Mouse (Mus musculus) ES-E14 (cell line): ENCODE measurements at regions not wholly inside any gene's neighbourhood (a gene's known extent, or its start where the extent isn't known, plus 50 kb on each side); places are given as distances from the start of the nearest gene placed in this dataset.

Experiments
- DNase-seq: peaks from one replicate; pipeline ENCODE4 v3.0.0-alpha.2; 2013; ENCODE audit warnings: low read depth, low spot score
- H3K27ac ChIP-seq: 2 replicates; pipeline ENCODE4 v1.5.1; 2012; ENCODE audit warnings: low read depth, mild to moderate bottlenecking, low read length, moderate library complexity, mixed read lengths; ENCODE audit not compliant: poor library complexity, insufficient read depth, severe bottlenecking
- H3K36me3 ChIP-seq: 2 replicates; pipeline ENCODE4 v1.6.1; 2012; ENCODE audit warnings: mild to moderate bottlenecking, low read length, moderate library complexity, mixed read lengths; ENCODE audit not compliant: control insufficient read depth, poor library complexity, insufficient read depth, severe bottlenecking
- H3K4me1 ChIP-seq, 2 experiments: fragments of 150-350 bp in 1 of 2; sonication (generic) in 1 of 2; 2 replicates each; pipeline ENCODE4 v1.6.1; 2012; ENCODE audit warnings: low read length in 2 of 2, mild to moderate bottlenecking in 1 of 2, mixed read lengths in 1 of 2; ENCODE audit not compliant: control insufficient read depth in 2 of 2, insufficient read depth in 2 of 2, poor library complexity in 1 of 2
- H3K4me3 ChIP-seq, 2 experiments: fragments of 150-350 bp in 1 of 2; sonication (generic) in 1 of 2; 2 replicates each; pipeline ENCODE4 v1.5.1; 2012; ENCODE audit warnings: low read length in 2 of 2, low read depth in 1 of 2, mild to moderate bottlenecking in 1 of 2, mixed read lengths in 1 of 2; ENCODE audit not compliant: insufficient read depth in 1 of 2, poor library complexity in 1 of 2, severe bottlenecking in 1 of 2
- H3K9ac ChIP-seq: 2 replicates; pipeline ENCODE4 v1.6.1; 2012; ENCODE audit warnings: low read depth, mild to moderate bottlenecking, low read length, mixed read lengths; ENCODE audit not compliant: poor library complexity, insufficient read depth, severe bottlenecking
- H3K9me3 ChIP-seq: fragments of 150-350 bp; sonication (generic); 2 replicates; pipeline ENCODE4 v1.6.1; 2012; ENCODE audit warnings: low read depth, mild to moderate bottlenecking, low read length; ENCODE audit not compliant: control insufficient read depth, insufficient read depth
- CHD2 ChIP-seq: IDR thresholded peaks from 2 replicates; pipeline ENCODE4 v1.6.1; 2014; ENCODE audit warnings: mild to moderate bottlenecking, low read depth, low read length, inconsistent platforms
- HCFC1 ChIP-seq: IDR thresholded peaks from 2 replicates; pipeline ENCODE4 v1.6.1; 2012; ENCODE audit warnings: low read length, inconsistent platforms, borderline replicate concordance; ENCODE audit not compliant: insufficient read depth
- MAFK ChIP-seq: IDR thresholded peaks from 2 replicates; pipeline ENCODE4 v1.6.1; 2014; ENCODE audit warnings: mild to moderate bottlenecking, low read depth, low read length, inconsistent platforms; ENCODE audit not compliant: insufficient read depth
- ZC3H11A ChIP-seq: IDR thresholded peaks from 2 replicates; pipeline ENCODE4 v1.6.1; 2012; ENCODE audit warnings: low read depth, mild to moderate bottlenecking, inconsistent platforms, low read length, borderline replicate concordance
- ZNF384 ChIP-seq: IDR thresholded peaks from 2 replicates; pipeline ENCODE4 v1.6.1; 2012; ENCODE audit warnings: low read depth, low read length, inconsistent platforms
- in situ Hi-C, 2 experiments: fragments of 600-800 bp; cut with MboI; formaldehyde crosslinking; loops; one replicate each; pipeline ENCODE4 v1.15.1; 2025; ENCODE audit warnings: low sequenced_read_pairs in 2 of 2, inconsistent platforms in 1 of 2; ENCODE audit not compliant: unreplicated experiment in 2 of 2

DNA sequence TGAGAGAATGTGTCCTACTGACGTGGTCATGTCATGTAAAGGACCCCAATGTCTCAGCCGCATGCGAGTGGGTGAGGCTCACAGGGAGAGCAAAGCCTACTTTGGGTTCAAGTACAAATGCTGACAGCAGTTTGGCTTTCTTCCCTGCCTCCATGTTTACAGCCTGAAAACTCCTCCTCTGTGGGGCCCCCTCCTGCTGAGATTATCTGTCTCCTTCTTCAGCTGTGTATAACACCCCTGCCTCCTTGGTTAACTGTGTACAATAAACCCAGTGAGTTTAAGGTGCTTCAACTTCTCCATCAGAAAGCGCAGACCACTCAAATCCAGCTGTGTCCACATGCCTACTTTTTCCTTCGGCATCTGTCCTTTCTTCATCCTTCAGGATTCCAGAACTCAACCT lies 130.3 kb downstream of the Tex36 start:
- in situ Hi-C loops, result no loop called here
- no peaks in the 10 kb centered on the region for H3K4me1 ChIP-seq
- no peaks in the 10 kb centered on the region for H3K9me3 ChIP-seq
- H3K36me3 ChIP-seq, result no peaks in the 10 kb centered on the region
- no peak overlapping the region for H3K27ac ChIP-seq
- no peak for DNase-seq
- no peak overlapping the region for H3K9ac ChIP-seq
- no peak overlapping the region for H3K4me3 ChIP-seq
- TF ChIP-seq HCFC1 (no peak), CHD2 (no peak), ZC3H11A (no peak), ZNF384 (no peak), MAFK (no peak)

DNA sequence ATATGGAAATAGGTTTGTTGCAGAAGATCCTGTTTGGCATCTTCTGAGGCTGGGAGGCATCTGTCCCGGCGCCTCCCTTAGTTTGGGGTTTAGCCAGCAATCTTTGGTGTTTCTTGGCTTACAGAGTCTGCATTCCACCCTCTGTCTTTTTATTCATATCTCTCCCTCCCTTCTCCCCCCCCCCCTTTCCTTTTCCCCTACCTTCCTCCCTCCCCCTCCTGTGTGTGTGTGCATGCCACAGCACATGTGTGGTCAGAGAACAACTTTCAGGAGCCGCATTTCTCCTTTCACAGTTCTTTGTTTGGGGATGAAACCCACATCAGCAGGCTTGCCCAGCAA lies 131.4 kb downstream of the Tex36 start:
- TF ChIP-seq ZC3H11A, result no peak
- TF ChIP-seq MAFK, result no peak
- no peak for TF ChIP-seq CHD2
- TF ChIP-seq HCFC1, result no peak
- no peak for DNase-seq

DNA sequence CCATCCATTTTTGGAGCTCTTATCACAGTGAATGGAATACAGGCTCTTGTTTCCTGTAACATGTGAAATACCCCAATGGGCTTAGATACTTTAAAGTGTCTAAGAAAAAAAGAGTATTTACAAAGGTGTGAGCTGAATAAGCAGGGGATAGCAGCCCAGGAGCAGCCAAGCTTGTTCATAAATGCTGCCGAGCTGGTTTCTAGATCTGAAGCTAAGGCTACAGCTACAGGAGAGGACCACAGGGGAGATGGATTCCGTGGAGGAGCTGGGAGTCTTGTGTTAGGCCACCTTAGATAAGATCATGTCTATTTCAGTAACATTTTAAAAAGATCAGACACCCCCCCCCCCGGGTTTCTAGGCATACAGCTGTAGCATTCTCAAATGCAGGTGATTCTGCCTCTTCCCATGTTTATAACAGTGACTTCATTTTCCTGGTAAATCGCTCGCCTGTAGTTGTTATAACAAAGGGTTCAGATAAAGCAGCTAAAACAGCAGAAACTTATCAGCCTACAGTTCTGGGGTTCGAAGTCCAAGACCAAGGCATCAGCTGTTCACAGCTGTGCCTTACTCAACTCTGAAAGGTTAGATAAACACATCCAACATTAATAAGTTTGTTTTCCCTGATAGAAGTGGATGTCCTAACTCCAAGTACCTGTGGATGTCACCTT lies 131.9 kb downstream of the Tex36 start:
- Histone ChIP-seq H3K4me3 (no peak overlapping the region), H3K4me1 (no peaks in the 10 kb centered on the region), H3K27ac (no peak overlapping the region), H3K36me3 (no peaks in the 10 kb centered on the region), H3K9me3 (no peaks in the 10 kb centered on the region), H3K9ac (no peak overlapping the region)
- no peak for DNase-seq
- in situ Hi-C loops, result no loop called here
- no peak for TF ChIP-seq HCFC1
- TF ChIP-seq MAFK, result no peak

More for the DNA sequence above, 131.4 kb downstream of the Tex36 start:
- Histone ChIP-seq H3K9ac (no peak overlapping the region), H3K4me3 (no peak overlapping the region), H3K9me3 (no peaks in the 10 kb centered on the region), H3K36me3 (no peaks in the 10 kb centered on the region), H3K27ac (no peak overlapping the region), H3K4me1 (no peaks in the 10 kb centered on the region)
- in situ Hi-C loops, result no loop called here

DNA sequence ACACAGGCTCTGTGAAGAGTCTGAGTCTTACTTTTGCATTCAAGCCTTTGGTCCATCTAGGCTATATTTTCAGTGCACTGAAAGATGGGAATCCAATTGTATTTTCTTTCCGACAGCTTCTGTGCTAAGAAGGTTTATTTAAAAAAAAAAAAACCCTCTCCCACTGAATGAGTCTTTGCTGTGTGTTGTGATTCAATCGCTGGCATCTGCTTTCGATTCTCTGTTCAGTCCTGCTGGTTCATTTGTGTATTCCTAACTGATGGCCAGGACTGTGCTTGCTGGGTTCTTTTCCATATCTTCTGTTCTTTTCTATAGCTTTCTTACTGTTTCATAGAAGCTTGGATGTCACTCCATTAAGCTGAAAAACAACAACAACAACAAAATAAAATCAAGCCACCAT lies 132.9 kb downstream of the Tex36 start:
- DNase-seq, result no peak
- H3K9me3 ChIP-seq, result no peaks in the 10 kb centered on the region
- in situ Hi-C loops, result no loop called here

DNA sequence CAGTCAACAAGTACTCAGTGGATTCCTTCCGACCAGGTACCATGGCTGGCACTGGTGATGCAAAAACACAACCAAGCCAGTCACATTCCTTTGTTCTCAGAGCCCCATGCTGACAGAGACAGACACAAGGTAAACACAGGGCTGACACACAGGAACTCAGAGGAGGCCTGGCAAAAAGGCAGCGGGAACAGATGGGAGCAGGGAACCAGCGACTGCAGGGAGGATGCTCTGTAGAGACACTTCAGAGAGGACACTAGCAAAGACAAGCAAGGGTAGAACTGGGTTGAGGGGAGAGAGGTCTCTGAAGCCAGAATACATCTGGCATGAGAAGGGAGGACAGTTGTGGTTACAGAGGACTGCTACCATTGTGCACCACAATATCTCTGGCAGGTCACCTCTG lies 133.6 kb downstream of the Tex36 start:
- TF ChIP-seq ZC3H11A (no peak), MAFK (no peak), CHD2 (no peak), HCFC1 (no peak), ZNF384 (no peak)
- DNase-seq, result no peak
- Histone ChIP-seq H3K4me3 (no peak overlapping the region), H3K4me1 (no peaks in the 10 kb centered on the region), H3K27ac (no peak overlapping the region), H3K36me3 (no peaks in the 10 kb centered on the region), H3K9ac (no peak overlapping the region), H3K9me3 (no peaks in the 10 kb centered on the region)
- in situ Hi-C loops, result no loop called here

More for the DNA sequence above, 132.9 kb downstream of the Tex36 start:
- no peak for TF ChIP-seq ZNF384
- no peak for TF ChIP-seq ZC3H11A
- TF ChIP-seq MAFK, result no peak
- TF ChIP-seq HCFC1, result no peak
- no peak for TF ChIP-seq CHD2
- Histone ChIP-seq H3K27ac (no peak overlapping the region), H3K36me3 (no peaks in the 10 kb centered on the region), H3K4me1 (no peaks in the 10 kb centered on the region), H3K9ac (no peak overlapping the region), H3K4me3 (no peak overlapping the region)
